Mouse (Mus musculus) urinary bladder, postnatal 4 days (tissue): ENCODE measurements around the gene Perp.

ENCODE experiments used
- DNase-seq, 2 experiments: peaks; one replicate each; pipeline ENCODE4 v3.0.0; 2021 to 2022; ENCODE audit warnings: low spot score in 2 of 2

The Perp gene

GRCm38 (mm10) chr10:18844441-18845286, at the start of gene Perp:
TSS of gene Perp (plus strand) at chr10:18845020.
- DNase-seq, result peak; percentile 70 to 72

- no peak for DNase-seq
These were observed 33.1 kb upstream of the Perp start for GRCm38 (mm10) chr10:18811751-18812150.

GRCm38 (mm10) chr10:18816560-18816959, 28.3 kb upstream of the Perp start:
- DNase-seq, result peak in 1 of 2 experiments; percentile 25

GRCm38 (mm10) chr10:18825143-18825542, 19.7 kb upstream of the Perp start:
- no peak for DNase-seq

- no peak for DNase-seq
These were observed 18.7 kb upstream of the Perp start for GRCm38 (mm10) chr10:18826107-18826506.

- no peak for DNase-seq
These were observed 16.9 kb upstream of the Perp start for GRCm38 (mm10) chr10:18827936-18828335.

- DNase-seq, result no peak
These were observed 14.5 kb upstream of the Perp start for GRCm38 (mm10) chr10:18830359-18830758.

- DNase-seq, result no peak
These were observed 13.0 kb upstream of the Perp start for GRCm38 (mm10) chr10:18831823-18832222.

- DNase-seq, result no peak
These were observed 10.4 kb upstream of the Perp start for GRCm38 (mm10) chr10:18834389-18834788.

- DNase-seq, result no peak
These were observed 8.9 kb upstream of the Perp start for GRCm38 (mm10) chr10:18835684-18836479.

- no peak for DNase-seq
These were observed 5.3 kb upstream of the Perp start for GRCm38 (mm10) chr10:18839530-18839929.

- no peak for DNase-seq
These were observed 4.1 kb upstream of the Perp start for GRCm38 (mm10) chr10:18840736-18841135.

GRCm38 (mm10) chr10:18845287-18845662, 455 bp downstream of the Perp start:
- no peak for DNase-seq

- no peak for DNase-seq
These were observed 891 bp downstream of the Perp start for GRCm38 (mm10) chr10:18845711-18846110.

- DNase-seq, result no peak
These were observed 1.8 kb downstream of the Perp start for GRCm38 (mm10) chr10:18846474-18847264.

GRCm38 (mm10) chr10:18850177-18850576, 5.4 kb downstream of the Perp start:
- DNase-seq, result no peak

- no peak for DNase-seq
These were observed 8.6 kb downstream of the Perp start for GRCm38 (mm10) chr10:18853417-18853816.

GRCm38 (mm10) chr10:18857244-18857643, 12.4 kb downstream of the Perp start:
- DNase-seq, result no peak

- no peak for DNase-seq
These were observed 14.8 kb downstream of the Perp start for GRCm38 (mm10) chr10:18859632-18860031.

- DNase-seq, result no peak
These were observed 15.5 kb downstream of the Perp start for GRCm38 (mm10) chr10:18860119-18860824.

- no peak for DNase-seq
These were observed 16.0 kb downstream of the Perp start for GRCm38 (mm10) chr10:18860831-18861230.
